Mouse (Mus musculus) neural tube, embryonic 12.5 days (tissue): ENCODE measurements at regions not wholly inside any gene's neighbourhood (a gene's known extent, or its start where the extent isn't known, plus 50 kb on each side); places are given as distances from the start of the nearest gene placed in this dataset.
A peak's percentile ranks its signal among the peaks of the same experiment; 100 is the strongest.
"Not testable (repeated sequence)": the region's sequence is repeated elsewhere in the genome, so short reads cannot be mapped to it uniquely, and the experiment has no call there.

Source experiments
- ATAC-seq: fragments of 200-750 bp; cut with Nextera tagmentation; 2 replicates; pipeline ENCODE4 v1.8.0; 2017; ENCODE audit warnings: low read depth, mild to moderate bottlenecking, moderate TSS enrichment, moderate library complexity; ENCODE audit not compliant: low FRiP score
- H3K27ac ChIP-seq: fragments of 300-500 bp; sonication (generic); 2 replicates; pipeline ENCODE4 v1.5.1; 2016
- H3K27me3 ChIP-seq: fragments of 300-500 bp; sonication (generic); replicated peaks from 2 replicates; pipeline ENCODE4 v1.6.1; 2016; ENCODE audit warnings: mild to moderate bottlenecking
- H3K36me3 ChIP-seq: fragments of 300-500 bp; sonication (generic); 2 replicates; pipeline ENCODE4 v1.6.1; 2016; ENCODE audit warnings: mild to moderate bottlenecking
- H3K4me1 ChIP-seq: fragments of 300-500 bp; sonication (generic); 2 replicates; pipeline ENCODE4 v1.6.1; 2016
- H3K4me2 ChIP-seq: fragments of 300-500 bp; sonication (generic); replicated peaks from 2 replicates; pipeline ENCODE4 v1.6.1; 2016; ENCODE audit warnings: mild to moderate bottlenecking
- H3K4me3 ChIP-seq: fragments of 300-500 bp; sonication (generic); 2 replicates; pipeline ENCODE4 v1.5.1; 2016
- H3K9ac ChIP-seq: fragments of 300-500 bp; sonication (generic); 2 replicates; pipeline ENCODE4 v1.6.1; 2016; ENCODE audit warnings: mild to moderate bottlenecking
- H3K9me3 ChIP-seq: fragments of 300-500 bp; sonication (generic); 2 replicates; pipeline ENCODE4 v1.6.1; 2016; ENCODE audit warnings: mild to moderate bottlenecking
- WGBS: fragments of 180-500 bp; shearing (Covaris S2); methylation state at CpG from one replicate; pipeline ENCODE4 v1.1.7; 2016; 5-methylcytosine and 5-hydroxymethylcytosine counted together

GRCm38 (mm10) chr16:25478300-25478699, 191.7 kb downstream of the Tprg start:
- no peak overlapping the region for H3K27ac ChIP-seq
- no peak overlapping the region for H3K9ac ChIP-seq
- no peaks in the 10 kb centered on the region for H3K4me1 ChIP-seq
- no peaks in the 10 kb centered on the region for H3K9me3 ChIP-seq
- 57% methylated on average over 2 of the region's 2 CpGs for WGBS
- no peaks in the 10 kb centered on the region for H3K27me3 ChIP-seq
- H3K36me3 ChIP-seq = no peaks in the 10 kb centered on the region
- no peak overlapping the region for H3K4me2 ChIP-seq
- no peak for ATAC-seq
- no peak overlapping the region for H3K4me3 ChIP-seq

- WGBS = 83% methylated on average over 5 of the region's 5 CpGs
- no peak overlapping the region for H3K27ac ChIP-seq
- 0 out of 2 replicates have a peak, but pooled peaks have one; percentile 4 for ATAC-seq
- no peaks in the 10 kb centered on the region for H3K9me3 ChIP-seq
- no peaks in the 10 kb centered on the region for H3K27me3 ChIP-seq
- H3K36me3 ChIP-seq = no peaks in the 10 kb centered on the region
- H3K9ac ChIP-seq = no peak overlapping the region
- H3K4me2 ChIP-seq = no peak overlapping the region
- no peaks in the 10 kb centered on the region for H3K4me1 ChIP-seq
- H3K4me3 ChIP-seq = no peak overlapping the region
These were observed 197.2 kb downstream of the Tprg start for GRCm38 (mm10) chr16:25483831-25484254.

GRCm38 (mm10) chr16:25485007-25485406, 198.4 kb downstream of the Tprg start:
- Histone ChIP-seq H3K4me2 (no peak overlapping the region), H3K4me3 (no peak overlapping the region), H3K36me3 (no peaks in the 10 kb centered on the region), H3K9me3 (no peaks in the 10 kb centered on the region), H3K27ac (no peak overlapping the region), H3K9ac (no peak overlapping the region), H3K27me3 (no peaks in the 10 kb centered on the region), H3K4me1 (no peaks in the 10 kb centered on the region)
- ATAC-seq = no peak
- 88% methylated on average over 9 of the region's 9 CpGs for WGBS

- no peak for ATAC-seq
- Histone ChIP-seq H3K27ac (no peak overlapping the region), H3K9me3 (no peaks in the 10 kb centered on the region), H3K4me3 (no peak overlapping the region), H3K9ac (no peak overlapping the region), H3K36me3 (no peaks in the 10 kb centered on the region), H3K27me3 (no peaks in the 10 kb centered on the region), H3K4me1 (no peaks in the 10 kb centered on the region), H3K4me2 (no peak overlapping the region)
- 89% methylated on average over 4 of the region's 4 CpGs for WGBS
These were observed 197.0 kb upstream of the Trp63 start for GRCm38 (mm10) chr16:25486477-25487094.

GRCm38 (mm10) chr16:25490847-25491246, 192.7 kb upstream of the Trp63 start:
- H3K9ac ChIP-seq = no peak overlapping the region
- no peak for ATAC-seq
- WGBS = 77% methylated on average over 3 of the region's 3 CpGs
- no peak overlapping the region for H3K27ac ChIP-seq
- no peaks in the 10 kb centered on the region for H3K9me3 ChIP-seq
- no peak overlapping the region for H3K4me2 ChIP-seq
- H3K4me1 ChIP-seq = no peaks in the 10 kb centered on the region
- no peaks in the 10 kb centered on the region for H3K27me3 ChIP-seq
- H3K36me3 ChIP-seq = no peaks in the 10 kb centered on the region
- H3K4me3 ChIP-seq = no peak overlapping the region

- Histone ChIP-seq H3K4me3 (no peak overlapping the region), H3K27me3 (no peaks in the 10 kb centered on the region), H3K9me3 (no peaks in the 10 kb centered on the region), H3K27ac (no peak overlapping the region), H3K9ac (no peak overlapping the region), H3K4me1 (no peaks in the 10 kb centered on the region), H3K36me3 (no peaks in the 10 kb centered on the region), H3K4me2 (no peak overlapping the region)
- no peak for ATAC-seq
- WGBS = 86% methylated on average over 3 of the region's 3 CpGs
These were observed 189.4 kb upstream of the Trp63 start for GRCm38 (mm10) chr16:25494153-25494552.

- no peaks in the 10 kb centered on the region for H3K4me1 ChIP-seq
- no peak overlapping the region for H3K9ac ChIP-seq
- WGBS = 91% methylated on average over 2 of the region's 2 CpGs
These were observed 187.9 kb upstream of the Trp63 start for GRCm38 (mm10) chr16:25495586-25496196.

GRCm38 (mm10) chr16:25504829-25505228, 178.7 kb upstream of the Trp63 start:
- 52% methylated on average over 3 of the region's 3 CpGs for WGBS
- Histone ChIP-seq H3K27ac (no peak overlapping the region), H3K9ac (no peak overlapping the region), H3K9me3 (no peaks in the 10 kb centered on the region), H3K36me3 (no peaks in the 10 kb centered on the region), H3K4me2 (no peak overlapping the region), H3K4me3 (no peak overlapping the region), H3K4me1 (no peaks in the 10 kb centered on the region), H3K27me3 (no peaks in the 10 kb centered on the region)
- ATAC-seq = no peak

More at GRCm38 (mm10) chr16:25495586-25496196, 187.9 kb upstream of the Trp63 start:
- H3K27me3 ChIP-seq = no peaks in the 10 kb centered on the region
- no peaks in the 10 kb centered on the region for H3K9me3 ChIP-seq
- no peak for ATAC-seq
- no peak overlapping the region for H3K27ac ChIP-seq
- no peaks in the 10 kb centered on the region for H3K36me3 ChIP-seq
- no peak overlapping the region for H3K4me2 ChIP-seq
- H3K4me3 ChIP-seq = no peak overlapping the region

- WGBS = 61% methylated on average over 5 of the region's 7 CpGs
- no peak overlapping the region for H3K9ac ChIP-seq
- H3K4me3 ChIP-seq = no peak overlapping the region
- H3K4me1 ChIP-seq = no peaks in the 10 kb centered on the region
- H3K27ac ChIP-seq = no peak overlapping the region
- H3K27me3 ChIP-seq = no peaks in the 10 kb centered on the region
- no peaks in the 10 kb centered on the region for H3K9me3 ChIP-seq
- no peak for ATAC-seq
- H3K4me2 ChIP-seq = no peak overlapping the region
- no peaks in the 10 kb centered on the region for H3K36me3 ChIP-seq
These were observed 166.3 kb upstream of the Trp63 start for GRCm38 (mm10) chr16:25517114-25517868.

- not testable (repeated sequence) for H3K4me1 ChIP-seq, H3K27ac ChIP-seq, H3K27me3 ChIP-seq, H3K4me2 ChIP-seq, ATAC-seq, H3K36me3 ChIP-seq, H3K9ac ChIP-seq, H3K9me3 ChIP-seq, H3K4me3 ChIP-seq
- WGBS = 89% methylated on average over 10 of the region's 10 CpGs
These were observed 160.4 kb upstream of the Trp63 start for GRCm38 (mm10) chr16:25523141-25523540.

- Histone ChIP-seq H3K36me3 (no peaks in the 10 kb centered on the region), H3K9me3 (no peaks in the 10 kb centered on the region), H3K27me3 (no peaks in the 10 kb centered on the region), H3K27ac (no peak overlapping the region), H3K4me2 (no peak overlapping the region), H3K9ac (no peak overlapping the region), H3K4me1 (no peaks in the 10 kb centered on the region), H3K4me3 (no peak overlapping the region)
- 80% methylated on average over 2 of the region's 2 CpGs for WGBS
- ATAC-seq = no peak
These were observed 159.9 kb upstream of the Trp63 start for GRCm38 (mm10) chr16:25523621-25524020.

- Histone ChIP-seq H3K9me3 (no peaks in the 10 kb centered on the region), H3K4me2 (no peak overlapping the region), H3K9ac (no peak overlapping the region), H3K36me3 (no peaks in the 10 kb centered on the region), H3K4me3 (no peak overlapping the region), H3K27ac (no peak overlapping the region), H3K4me1 (no peaks in the 10 kb centered on the region), H3K27me3 (no peaks in the 10 kb centered on the region)
- no peak for ATAC-seq
These were observed 155.7 kb upstream of the Trp63 start for GRCm38 (mm10) chr16:25527850-25528249.
